Mouse (Mus musculus) hindbrain, postnatal 0 days (tissue): ENCODE results near the gene Gm17334. TPM values are rescaled to one million over a fixed set of nuclear protein-coding genes. Genes with fewer than 3 reads are reported as not detected.

Experiments
- ATAC-seq: fragments of 200-750 bp; cut with Nextera tagmentation; 2 replicates; pipeline ENCODE4 v1.8.0; 2017; ENCODE audit warnings: mild to moderate bottlenecking, moderate TSS enrichment, moderate library complexity
- DNase-seq: peaks from one replicate; pipeline ENCODE4 v3.0.0-alpha.2; 2015; ENCODE audit warnings: low spot score
- H3K27ac ChIP-seq: fragments of 300-500 bp; sonication (generic); 2 replicates; pipeline ENCODE4 v1.5.1; 2014; ENCODE audit warnings: mild to moderate bottlenecking
- H3K27me3 ChIP-seq: fragments of 300-500 bp; sonication (generic); 2 replicates; pipeline ENCODE4 v1.6.1; 2014; ENCODE audit warnings: low read length, mixed read lengths; ENCODE audit not compliant: insufficient read depth
- H3K36me3 ChIP-seq: fragments of 300-500 bp; sonication (generic); 2 replicates; pipeline ENCODE4 v1.6.1; 2014; ENCODE audit warnings: low read length, mixed read lengths; ENCODE audit not compliant: insufficient read depth
- H3K4me1 ChIP-seq: fragments of 300-500 bp; sonication (generic); 2 replicates; pipeline ENCODE4 v1.6.1; 2014; ENCODE audit warnings: antibody characterized with exemption, low read length, mixed read lengths; ENCODE audit not compliant: insufficient read depth
- H3K4me2 ChIP-seq: fragments of 300-500 bp; sonication (generic); 2 replicates; pipeline ENCODE4 v1.6.1; 2014; ENCODE audit warnings: low read depth, mild to moderate bottlenecking, low read length, moderate library complexity, mixed read lengths
- H3K4me3 ChIP-seq: fragments of 300-500 bp; sonication (generic); 2 replicates; pipeline ENCODE4 v1.5.1; 2014; ENCODE audit warnings: low read length
- H3K9ac ChIP-seq: fragments of 300-500 bp; sonication (generic); replicated peaks from 2 replicates; pipeline ENCODE4 v1.6.1; 2014; ENCODE audit warnings: mild to moderate bottlenecking, low read length, moderate library complexity, mixed read lengths
- H3K9me3 ChIP-seq: fragments of 300-500 bp; sonication (generic); 2 replicates; pipeline ENCODE4 v1.6.1; 2016; ENCODE audit warnings: low read length, mixed read lengths
- CTCF ChIP-seq: IDR thresholded peaks from 2 replicates; pipeline ENCODE4 v1.5.1; 2016; ENCODE audit warnings: antibody characterized with exemption, control low read depth, low read depth
- WGBS: fragments of 180-500 bp; shearing (Covaris S2); extraction: QIAGEN DNeasy Blood & Tissue Kit; methylation state at CpG from one replicate; pipeline ENCODE4 v1.1.7; 2014; 5-methylcytosine and 5-hydroxymethylcytosine counted together
- microRNA-seq, 2 experiments: library from miRNA; unstranded; fragments of <30 nt; microRNA quantifications; one replicate each; pipeline ENCODE4; 2016
- polyA plus RNA-seq: library from polyadenylated mRNA; unstranded; fragments of >200 nt; fragmentation: Nextera tagmentation; extraction: Ambion mirVana; gene quantifications from 2 replicates; pipeline ENCODE4 v1.2.1, GENCODE M21; 2015
- total RNA-seq: library from RNA; depleted of rRNA; stranded (reverse); fragments of >200 nt; gene quantifications from 2 replicates; pipeline ENCODE4 v1.2.3, GENCODE M21; 2014; rRNA removed

Gene Gm17334
- total and polyA plus RNA-seq, 2 experiments from 2014 or later = not detected

DNA sequence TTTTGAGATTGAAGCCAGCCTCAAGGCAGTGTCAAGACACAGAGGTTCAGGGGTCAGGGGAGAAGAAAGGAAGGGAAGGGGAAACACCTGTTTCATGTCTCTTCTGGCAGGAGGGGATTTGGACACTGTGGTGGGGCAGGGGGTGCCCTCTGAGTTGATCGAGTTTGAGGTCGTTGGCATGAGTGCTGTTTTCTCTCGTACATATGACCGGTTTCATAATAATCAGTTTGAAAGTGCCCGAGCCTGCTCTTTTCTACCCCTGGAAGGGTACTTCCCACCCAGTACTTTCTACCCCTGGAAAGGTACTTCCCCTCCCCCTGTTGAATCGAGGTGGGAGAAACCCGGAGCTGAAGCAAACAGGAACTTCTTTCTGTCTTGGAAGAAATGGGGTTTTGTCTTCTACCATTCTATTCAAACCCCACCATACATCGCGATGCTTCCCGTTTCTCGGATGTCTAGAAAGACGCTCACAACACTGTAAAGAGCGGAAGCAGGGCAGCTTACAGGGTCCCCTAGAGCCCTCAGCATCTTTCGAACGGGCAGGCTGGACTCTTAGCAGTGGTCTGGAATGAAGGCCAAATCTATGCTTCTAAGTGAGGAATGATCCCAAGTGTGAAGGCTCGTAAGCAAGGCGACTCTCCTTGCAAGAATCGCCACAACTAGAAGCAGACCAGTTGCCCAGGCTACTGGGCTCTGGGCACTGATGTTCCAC, 37.9 kb downstream of the Gm17334 start:
- DNase-seq (no peak), ATAC-seq (peak; percentile 15; the same call in 1 of the 2 replicates)
- H3K36me3 ChIP-seq = no peaks in the 10 kb centered on the region
- H3K27ac ChIP-seq = no peak overlapping the region
- H3K4me2 ChIP-seq = no peak overlapping the region
- no peak for TF ChIP-seq CTCF
- no peaks in the 10 kb centered on the region for H3K27me3 ChIP-seq
- no peak overlapping the region for H3K4me3 ChIP-seq
- no peaks in the 10 kb centered on the region for H3K9me3 ChIP-seq
- no peak overlapping the region for H3K9ac ChIP-seq
- H3K4me1 ChIP-seq = no peaks in the 10 kb centered on the region
- WGBS = 72% methylated on average over 18 of the region's 18 CpGs

DNA sequence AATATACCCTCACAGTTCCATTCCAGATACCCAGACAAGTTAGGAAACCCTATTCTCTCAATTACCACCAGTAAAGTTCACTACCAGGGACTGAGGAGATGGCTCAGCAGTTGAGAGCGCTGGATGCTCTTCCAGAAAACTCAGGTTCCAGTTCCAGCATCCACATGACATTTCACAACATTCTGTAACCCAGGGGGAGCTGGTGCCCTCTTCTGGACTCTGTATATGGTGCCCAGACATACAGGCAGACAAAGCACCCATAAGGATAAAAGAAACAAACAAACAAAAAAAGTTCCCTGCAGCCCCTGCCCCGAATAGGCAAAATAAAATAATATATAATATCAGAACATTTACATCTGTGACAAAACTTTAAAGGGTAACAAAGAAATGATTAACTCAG, 38.6 kb downstream of the Gm17334 start:
- Histone ChIP-seq H3K36me3 (no peaks in the 10 kb centered on the region), H3K9me3 (no peaks in the 10 kb centered on the region), H3K4me3 (no peak overlapping the region), H3K27me3 (no peaks in the 10 kb centered on the region), H3K9ac (no peak overlapping the region), H3K27ac (no peak overlapping the region), H3K4me1 (no peaks in the 10 kb centered on the region), H3K4me2 (no peak overlapping the region)
- no peak for TF ChIP-seq CTCF
- WGBS = 82% methylated on average over 2 of the region's 2 CpGs
- ATAC-seq = no peak
- DNase-seq = no peak

DNA sequence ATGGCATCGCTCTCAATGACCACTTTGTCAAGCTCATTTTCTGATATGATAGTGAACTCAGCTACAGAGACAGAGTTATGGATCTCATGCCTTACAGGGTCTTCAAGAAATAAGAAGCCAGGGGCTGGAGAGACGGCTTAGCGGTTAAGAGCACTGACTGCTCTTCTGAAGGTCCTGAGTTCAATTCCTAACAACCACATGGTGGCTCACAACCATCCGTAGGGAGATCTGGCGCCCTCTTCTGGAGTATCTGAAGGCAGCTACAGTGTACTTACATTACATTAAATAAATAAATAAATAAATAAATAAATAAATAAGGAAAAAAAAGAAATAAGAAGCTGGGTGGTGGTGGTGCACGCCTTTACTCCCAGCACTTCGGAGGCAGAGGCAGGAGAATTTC, 39.2 kb downstream of the Gm17334 start:
- no peak overlapping the region for H3K4me2 ChIP-seq
- no peaks in the 10 kb centered on the region for H3K9me3 ChIP-seq
- no peaks in the 10 kb centered on the region for H3K27me3 ChIP-seq
- H3K27ac ChIP-seq = no peak overlapping the region
- H3K9ac ChIP-seq = no peak overlapping the region
- no peaks in the 10 kb centered on the region for H3K4me1 ChIP-seq
- DNase-seq (no peak), ATAC-seq (no peak)
- H3K36me3 ChIP-seq = no peaks in the 10 kb centered on the region
- peak; percentile 26; the same call in 1 of the 2 replicates for TF ChIP-seq CTCF
- no peak overlapping the region for H3K4me3 ChIP-seq
- WGBS = 85% methylated on average over 7 of the region's 7 CpGs

DNA sequence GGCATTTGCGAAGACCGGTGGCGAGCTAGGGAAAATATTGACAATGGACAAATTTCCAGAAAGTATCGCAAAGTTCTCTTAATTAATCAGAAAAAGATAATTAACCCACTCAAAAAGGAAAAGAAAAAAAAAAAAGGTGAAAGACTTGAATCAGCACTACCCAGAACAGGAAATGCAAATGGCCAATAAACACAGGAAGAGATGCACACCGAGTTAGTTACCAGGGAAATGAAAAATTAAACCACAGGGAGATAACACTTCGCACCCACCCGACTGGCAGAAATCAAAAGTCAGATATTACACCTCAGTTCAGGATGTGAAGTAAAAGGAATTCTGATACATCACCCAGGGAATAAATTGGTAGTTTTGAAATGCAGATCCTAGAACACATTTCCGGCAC, 40.7 kb downstream of the Gm17334 start:
- 93% methylated on average over 8 of the region's 8 CpGs for WGBS
- Histone ChIP-seq H3K27me3 (no peaks in the 10 kb centered on the region), H3K36me3 (no peaks in the 10 kb centered on the region), H3K4me3 (no peak overlapping the region), H3K4me2 (no peak overlapping the region), H3K9me3 (no peaks in the 10 kb centered on the region), H3K27ac (no peak overlapping the region), H3K4me1 (no peaks in the 10 kb centered on the region), H3K9ac (no peak overlapping the region)
- no peak for ATAC-seq
- no peak for TF ChIP-seq CTCF
- no peak for DNase-seq

DNA sequence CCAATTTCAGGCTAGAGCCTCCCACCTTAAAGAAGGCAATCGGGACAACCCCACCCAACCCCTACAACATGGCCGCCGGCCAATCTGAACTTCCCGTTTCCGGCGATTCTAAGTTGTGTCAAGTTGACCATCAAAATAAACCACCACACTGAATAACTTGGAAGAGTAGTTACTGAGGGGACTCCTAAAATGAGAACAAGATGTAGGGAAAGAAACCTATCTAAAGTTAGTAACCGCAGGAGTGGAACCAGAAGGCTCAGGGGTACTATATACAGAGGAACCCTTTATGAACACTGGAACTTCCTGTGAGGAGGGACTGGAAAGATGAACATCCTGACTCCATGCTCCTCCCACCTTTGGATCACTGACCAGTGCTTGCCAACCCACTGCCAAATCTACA, 41.5 kb downstream of the Gm17334 start:
- H3K27ac ChIP-seq = no peak overlapping the region

More for the DNA sequence above, 41.5 kb downstream of the Gm17334 start:
- Histone ChIP-seq H3K4me1 (no peaks in the 10 kb centered on the region), H3K9me3 (no peaks in the 10 kb centered on the region), H3K4me3 (no peak overlapping the region), H3K4me2 (no peak overlapping the region), H3K9ac (no peak overlapping the region), H3K36me3 (no peaks in the 10 kb centered on the region), H3K27me3 (no peaks in the 10 kb centered on the region)
- 94% methylated on average over 7 of the region's 7 CpGs for WGBS
- TF ChIP-seq CTCF = no peak
- no peak for ATAC-seq
- DNase-seq = no peak

Small RNAs within 50 kb of the gene (microRNA-seq; reads per million reads assigned to microRNA genes)
- 0 reads per million in 2 experiments for gene Mir7671

Other genes with a start within 250 kb of the Gm17334 start
- 73.7 and 82.9 TPM in 2 replicates for gene Kif3a, start 205.8 kb downstream of the Gm17334 start, total RNA-seq
- gene Kif3a, start 205.8 kb downstream of the Gm17334 start, polyA plus RNA-seq = 332 and 344 TPM in 2 replicates
- gene Il4, start 154.5 kb downstream of the Gm17334 start, total RNA-seq = not detected in 2 replicates
- gene Il4, start 154.5 kb downstream of the Gm17334 start, polyA plus RNA-seq = 3.8 and 3.9 TPM in 2 replicates
- not detected in 2 replicates for gene Il13, start 138.5 kb downstream of the Gm17334 start, total RNA-seq
- not detected in 2 replicates for gene Il13, start 138.5 kb downstream of the Gm17334 start, polyA plus RNA-seq
- 4.1 and 4.2 TPM in 2 replicates for gene Rad50, start 65.9 kb downstream of the Gm17334 start, total RNA-seq
- gene Rad50, start 65.9 kb downstream of the Gm17334 start, polyA plus RNA-seq = 11.7 and 12.8 TPM in 2 replicates
- gene Il5, start 52.4 kb downstream of the Gm17334 start, total RNA-seq = 0.11 TPM in 1 of 2 replicates, not detected in the other
- gene Il5, start 52.4 kb downstream of the Gm17334 start, polyA plus RNA-seq = 0.15 TPM in 1 of 2 replicates, not detected in the other
- 3.3 and 8.5 TPM in 2 replicates for gene Irf1, start 3.2 kb downstream of the Gm17334 start, total RNA-seq
- gene Irf1, start 3.2 kb downstream of the Gm17334 start, polyA plus RNA-seq = 3.7 and 4.4 TPM in 2 replicates
- gene Gm12216, start 86.1 kb upstream of the Gm17334 start, total RNA-seq = not detected in 2 replicates
- 1.2 and 1.9 TPM in 2 replicates for gene Gm12216, start 86.1 kb upstream of the Gm17334 start, polyA plus RNA-seq
- 10.3 and 19.1 TPM in 2 replicates for gene Slc22a5, start 118.5 kb upstream of the Gm17334 start, total RNA-seq
- gene Slc22a5, start 118.5 kb upstream of the Gm17334 start, polyA plus RNA-seq = 12.4 and 12.6 TPM in 2 replicates
- gene Slc22a21, start 207.1 kb upstream of the Gm17334 start, total RNA-seq = 6.6 and 7.2 TPM in 2 replicates
- gene Slc22a21, start 207.1 kb upstream of the Gm17334 start, polyA plus RNA-seq = 6.2 and 6.3 TPM in 2 replicates